Mouse (Mus musculus): ENCODE data around the gene Gfi1b.

Gfi1b gene

GRCm38 (mm10) chr2:28621664-28622171, at the start of gene Gfi1b:
Gfi1b (minus strand) TSS chr2:28621982.
- in situ Hi-C loops (cut with MboI, MseI), result no loop called here

GRCm38 (mm10) chr2:28671438-28671837, 49.7 kb upstream of the Gfi1b start:
- in situ Hi-C loops (cut with MboI, MseI), result loop anchor here (5.0 kb wide), 2 partner anchors 44 to 69 kb away; no protein-coding TSS in a partner anchor

- in situ Hi-C loops (cut with MboI, MseI), result no loop called here
These were observed 44.0 kb upstream of the Gfi1b start for GRCm38 (mm10) chr2:28665818-28666217.

- in situ Hi-C loops (cut with MboI, MseI), result no loop called here
These were observed 41.1 kb upstream of the Gfi1b start for GRCm38 (mm10) chr2:28662891-28663290.

GRCm38 (mm10) chr2:28656216-28656615, 34.4 kb upstream of the Gfi1b start:
- in situ Hi-C loops (cut with MboI, MseI), result no loop called here

- in situ Hi-C loops (cut with MboI, MseI), result no loop called here
These were observed 32.5 kb upstream of the Gfi1b start for GRCm38 (mm10) chr2:28654295-28654694.

GRCm38 (mm10) chr2:28653351-28653750, 31.6 kb upstream of the Gfi1b start:
- in situ Hi-C loops (cut with MboI, MseI), result no loop called here

GRCm38 (mm10) chr2:28650526-28650925, 28.7 kb upstream of the Gfi1b start:
- in situ Hi-C loops (cut with MboI, MseI), result no loop called here

GRCm38 (mm10) chr2:28643081-28643480, 21.3 kb upstream of the Gfi1b start:
- in situ Hi-C loops (cut with MboI, MseI), result loop anchor here in 1 of 2 experiments (5.0 kb wide), 1 partner anchor 49 kb away; no protein-coding TSS in a partner anchor

GRCm38 (mm10) chr2:28641435-28641941, 19.7 kb upstream of the Gfi1b start:
- in situ Hi-C loops (cut with MboI, MseI), result loop anchor here in 1 of 2 experiments (5.0 kb wide), 1 partner anchor 51 kb away; no protein-coding TSS in a partner anchor

GRCm38 (mm10) chr2:28640461-28641424, 19.0 kb upstream of the Gfi1b start, which contains the start of gene Tsc1:
Tsc1 (plus strand) TSS chr2:28641228.
- in situ Hi-C loops (cut with MboI, MseI), result loop anchor here in 1 of 2 experiments (5.0 kb wide), 1 partner anchor 52 kb away; no protein-coding TSS in a partner anchor

- in situ Hi-C loops (cut with MboI, MseI), result loop anchor here in 1 of 2 experiments (5.0 kb wide), 1 partner anchor 53 kb away; no protein-coding TSS in a partner anchor
These were observed 18.0 kb upstream of the Gfi1b start for GRCm38 (mm10) chr2:28639794-28640193.

GRCm38 (mm10) chr2:28638886-28639285, 17.1 kb upstream of the Gfi1b start:
- in situ Hi-C loops (cut with MboI, MseI), result no loop called here

- in situ Hi-C loops (cut with MboI, MseI), result no loop called here
These were observed 16.6 kb upstream of the Gfi1b start for GRCm38 (mm10) chr2:28638352-28638751.

- in situ Hi-C loops (cut with MboI, MseI), result no loop called here
These were observed 15.5 kb upstream of the Gfi1b start for GRCm38 (mm10) chr2:28637106-28637845.

- in situ Hi-C loops (cut with MboI, MseI), result no loop called here
These were observed 13.4 kb upstream of the Gfi1b start for GRCm38 (mm10) chr2:28635199-28635598.

GRCm38 (mm10) chr2:28633136-28633535, 11.4 kb upstream of the Gfi1b start:
- in situ Hi-C loops (cut with MboI, MseI), result loop anchor here in 1 of 2 experiments (5.0 kb wide), 1 partner anchor 41 kb away; no protein-coding TSS in a partner anchor

- in situ Hi-C loops (cut with MboI, MseI), result loop anchor here in 1 of 2 experiments (5.0 kb wide), 1 partner anchor 40 kb away; no protein-coding TSS in a partner anchor
These were observed 10.8 kb upstream of the Gfi1b start for GRCm38 (mm10) chr2:28632626-28633025.

GRCm38 (mm10) chr2:28629911-28630381, 8.2 kb upstream of the Gfi1b start:
- in situ Hi-C loops (cut with MboI, MseI), result loop anchor here (5.0 kb wide), 2 partner anchors 38 to 42 kb away; no protein-coding TSS in a partner anchor

- in situ Hi-C loops (cut with MboI, MseI), result loop anchor here in 1 of 2 experiments (5.0 kb wide), 1 partner anchor 44 kb away; no protein-coding TSS in a partner anchor
These were observed 6.3 kb upstream of the Gfi1b start for GRCm38 (mm10) chr2:28628053-28628452.

- in situ Hi-C loops (cut with MboI, MseI), result loop anchor here in 1 of 2 experiments (5.0 kb wide), 1 partner anchor 46 kb away; no protein-coding TSS in a partner anchor
These were observed 4.3 kb upstream of the Gfi1b start for GRCm38 (mm10) chr2:28626038-28626437.
